Mouse (Mus musculus) adrenal gland, postnatal 4 days (tissue): ENCODE results near the gene Slc25a26. TPM values are rescaled to one million over a fixed set of nuclear protein-coding genes. Genes with fewer than 3 reads are reported as not detected.
A peak's percentile ranks its signal among the peaks of the same experiment; 100 is the strongest.

ENCODE experiments used
- DNase-seq, 2 experiments: peaks; one replicate each; pipeline ENCODE4 v3.0.0; 2021 to 2022; ENCODE audit warnings: low spot score in 2 of 2, mixed read lengths in 2 of 2
- total RNA-seq, 2 experiments: library from RNA; stranded (reverse); gene quantifications; 2 replicates each; pipeline ENCODE4 v1.2.3; 2021

Gene Slc25a26
- total RNA-seq, 2 experiments from 2014 or later, result 12.4 to 15.9 TPM

DNA sequence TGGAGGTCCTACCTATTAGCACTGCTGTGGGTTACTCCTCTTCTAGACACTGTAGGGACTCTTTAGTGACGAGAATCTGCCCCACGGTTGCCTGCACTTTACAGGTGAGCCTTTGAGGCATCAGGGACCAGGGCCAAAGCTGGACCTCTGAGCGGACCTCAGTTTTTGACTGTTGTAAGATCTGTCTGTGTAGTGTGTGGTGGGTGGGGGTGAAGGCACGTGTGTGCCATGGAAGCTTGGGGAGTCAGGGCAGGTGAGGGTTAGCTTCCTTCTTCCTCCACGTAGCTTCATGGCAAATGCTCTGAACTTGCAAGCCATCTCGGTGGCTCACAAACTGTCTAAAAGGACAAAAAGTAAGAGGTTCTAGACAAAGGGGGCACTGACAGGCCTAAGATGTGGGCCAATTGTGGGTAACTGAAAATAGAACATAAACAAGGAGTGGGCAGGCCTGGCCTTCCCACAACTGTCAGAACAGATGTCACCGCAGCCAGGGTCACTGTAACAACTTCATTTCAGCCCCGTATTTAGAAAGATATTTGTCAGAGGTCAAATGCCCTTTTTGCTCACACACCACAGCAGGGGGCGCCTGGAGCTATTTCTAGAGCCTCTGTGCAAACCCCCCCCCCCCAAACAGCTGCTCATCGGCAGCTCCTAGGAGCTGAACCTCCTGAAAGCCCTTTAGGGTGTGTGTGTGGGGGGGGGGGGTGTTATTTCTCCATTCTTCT, 96.8 kb downstream of the Slc25a26 start:
- no peak for DNase-seq

DNA sequence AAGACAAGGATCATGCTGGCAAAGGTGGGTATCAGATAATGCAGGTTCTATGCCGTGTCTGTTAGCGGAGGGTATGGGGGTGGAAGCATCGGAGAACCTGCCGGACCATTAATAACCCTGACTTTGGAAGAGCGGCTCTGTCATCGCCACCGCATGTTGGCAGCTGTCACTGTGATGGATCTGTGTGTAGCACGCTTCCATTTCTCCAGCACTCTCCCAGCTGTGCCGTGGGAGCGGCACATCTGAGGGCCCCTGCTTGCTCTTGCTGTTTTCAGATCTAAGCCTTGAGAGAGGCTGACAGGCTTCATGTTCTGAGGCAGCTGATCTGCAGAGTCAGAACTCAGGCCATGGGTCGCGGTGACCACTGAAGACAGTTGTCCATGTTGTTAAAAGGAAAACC, 98.3 kb downstream of the Slc25a26 start:
- DNase-seq, result no peak

- no peak for DNase-seq
Observed at GRCm38 (mm10) chr6:94599016-94599415, 98.9 kb downstream of the Slc25a26 start.

- DNase-seq, result no peak
Observed at GRCm38 (mm10) chr6:94601101-94601500, 101.0 kb downstream of the Slc25a26 start.

GRCm38 (mm10) chr6:94601811-94602210, 101.7 kb downstream of the Slc25a26 start:
- no peak for DNase-seq

- DNase-seq, result no peak
Observed at GRCm38 (mm10) chr6:94604072-94604471, 103.9 kb downstream of the Slc25a26 start.

DNA sequence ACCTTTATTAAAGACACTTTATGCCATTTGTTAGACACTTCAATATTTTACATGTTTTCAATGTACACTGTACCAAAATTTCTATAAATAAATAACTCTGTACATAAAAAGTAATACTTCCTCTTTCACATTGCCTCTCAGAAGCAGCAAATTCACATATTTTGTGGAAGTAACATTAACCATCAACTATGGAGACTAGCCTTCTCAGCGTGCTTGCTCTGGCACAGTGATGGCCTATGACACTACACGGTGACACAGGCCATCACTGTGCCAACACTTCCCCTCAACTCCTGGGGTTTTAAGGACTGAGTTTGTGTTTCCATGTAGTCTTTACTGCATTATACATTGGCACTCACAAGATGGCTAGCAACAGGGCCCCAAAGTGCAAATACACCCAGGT, 104.4 kb downstream of the Slc25a26 start:
- no peak for DNase-seq

- no peak for DNase-seq
Observed at GRCm38 (mm10) chr6:94613235-94613895, 113.2 kb downstream of the Slc25a26 start.

- DNase-seq, result no peak
Observed at GRCm38 (mm10) chr6:94614346-94614745, 114.2 kb downstream of the Slc25a26 start.

GRCm38 (mm10) chr6:94615936-94616335, 115.8 kb downstream of the Slc25a26 start:
- DNase-seq, result no peak

DNA sequence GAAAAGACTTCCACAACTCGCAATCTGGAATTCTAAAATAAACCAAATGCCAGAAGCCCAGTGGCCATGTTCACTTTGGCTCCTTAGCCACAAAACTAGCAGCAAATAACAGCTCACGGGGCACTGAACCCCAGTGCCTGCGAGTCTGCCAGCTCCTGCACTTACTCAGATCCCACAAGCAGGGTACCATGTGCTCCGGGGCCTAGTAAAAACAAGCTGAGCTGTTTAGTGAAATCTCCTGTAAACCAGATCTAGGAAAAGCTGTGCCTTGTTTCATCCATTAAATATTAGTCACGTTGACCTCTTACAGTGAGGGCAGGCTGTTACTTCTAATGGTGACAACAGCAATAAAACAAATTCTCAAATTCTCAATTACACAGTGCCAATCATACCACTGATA, 118.5 kb downstream of the Slc25a26 start:
- no peak for DNase-seq

- no peak for DNase-seq
Observed at GRCm38 (mm10) chr6:94620287-94620686, 120.2 kb downstream of the Slc25a26 start.

GRCm38 (mm10) chr6:94620801-94621301, 120.7 kb downstream of the Slc25a26 start:
- no peak for DNase-seq

DNA sequence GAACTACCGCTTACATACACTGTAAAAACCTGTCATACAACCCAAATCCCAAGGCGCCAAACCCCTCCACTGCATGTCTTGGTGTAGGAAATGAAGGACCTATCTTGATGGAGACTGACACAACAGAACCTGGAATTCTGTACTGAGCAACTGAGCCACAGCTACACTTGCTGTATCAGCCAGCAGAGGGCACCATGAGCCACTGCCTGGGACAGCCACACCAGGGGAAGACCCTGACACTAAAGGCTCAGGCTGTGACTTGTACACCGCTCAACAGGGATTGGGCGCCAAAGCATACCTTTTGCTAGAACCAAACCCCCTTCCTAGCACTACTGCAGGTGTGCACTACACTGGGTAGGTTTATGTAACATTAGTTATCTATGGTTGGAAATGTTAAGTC, 122.9 kb downstream of the Slc25a26 start:
- DNase-seq, result peak in 1 of 2 experiments; percentile 35

DNA sequence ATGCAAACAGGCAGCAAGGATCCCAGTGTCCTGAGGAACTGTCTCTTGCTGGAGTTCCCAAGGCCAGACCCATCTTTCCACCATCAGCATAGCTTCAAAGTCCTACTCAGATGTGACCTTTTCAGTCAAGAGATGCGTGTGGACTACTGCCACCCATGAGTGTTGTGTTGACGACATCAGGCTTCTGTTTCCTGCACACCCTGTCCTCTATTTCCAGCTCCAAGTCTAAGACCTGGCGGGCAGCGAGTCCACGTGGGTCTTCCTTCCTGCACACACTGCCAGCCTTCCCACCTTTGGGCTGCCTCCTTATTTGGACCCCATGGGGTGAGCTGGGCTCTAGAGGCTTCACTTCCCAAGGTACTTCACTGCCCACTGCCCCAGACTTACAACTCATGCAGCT, 124.4 kb downstream of the Slc25a26 start:
- DNase-seq, result no peak

- no peak for DNase-seq
Observed at GRCm38 (mm10) chr6:94625896-94626295, 125.8 kb downstream of the Slc25a26 start.

GRCm38 (mm10) chr6:94626807-94627206, 126.7 kb downstream of the Slc25a26 start:
- no peak for DNase-seq

- DNase-seq, result no peak
Observed at GRCm38 (mm10) chr6:94627714-94628595, 127.8 kb downstream of the Slc25a26 start.

- no peak for DNase-seq
Observed at GRCm38 (mm10) chr6:94628787-94629186, 128.7 kb downstream of the Slc25a26 start.

DNA sequence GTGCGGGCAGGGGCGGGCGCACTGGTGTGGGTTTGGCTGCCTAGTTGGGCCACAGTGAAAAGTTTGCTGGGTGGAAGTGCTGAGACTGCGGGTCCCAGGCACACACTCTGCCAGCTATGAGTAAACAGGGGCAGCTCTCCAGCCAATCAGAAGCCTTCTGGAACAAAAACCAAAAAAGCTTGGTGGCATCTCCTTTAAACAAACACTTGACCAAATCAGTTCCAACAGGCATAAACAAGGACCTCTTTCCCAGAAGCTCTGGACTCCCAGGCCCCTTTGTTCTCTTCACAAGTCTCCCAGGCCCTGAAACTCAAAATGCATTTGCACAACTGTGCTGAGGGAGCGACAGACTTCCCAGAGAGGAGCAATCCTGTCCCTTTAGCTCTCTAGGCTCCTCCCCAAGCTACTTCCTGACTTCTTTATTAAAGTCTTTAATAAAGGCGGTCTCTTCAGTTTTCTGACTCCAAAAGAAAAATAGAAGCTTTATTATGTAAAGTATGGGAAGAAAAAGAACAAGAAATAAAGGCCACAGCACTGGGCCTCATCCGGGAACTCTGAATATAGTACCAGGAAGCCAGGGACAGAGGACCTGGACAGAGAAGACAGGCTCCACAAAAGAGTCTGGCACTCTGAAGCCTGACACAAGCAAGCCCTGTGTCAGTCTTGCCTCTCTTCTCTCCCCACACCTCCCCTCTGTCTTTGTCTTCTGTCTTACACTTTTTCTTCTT, 131.1 kb downstream of the Slc25a26 start:
- DNase-seq, result no peak

- no peak for DNase-seq
Observed at GRCm38 (mm10) chr6:94631779-94632082, 131.6 kb downstream of the Slc25a26 start.
